Mouse (Mus musculus): Measurements from ENCODE around the gene Zfp629. TPM values are rescaled to one million over a fixed set of nuclear protein-coding genes. Genes with fewer than 3 reads are reported as not detected.
A peak's percentile ranks its signal among the peaks of the same experiment; 100 is the strongest.

Gene Zfp629
- polyA plus RNA-seq, 1 experiment, result 10.4 TPM

- Histone ChIP-seq H3K4me3 (ENCODE audit: control insufficient read depth, low read depth, low read length) (peak overlapping the region; percentile 79; the same call in 1 of the 2 replicates), H3K27me3 (ENCODE audit: control insufficient read depth, insufficient read depth, low read length) (no peaks in the 10 kb centered on the region), H3K36me3 (ENCODE audit: control insufficient read depth, insufficient read depth, low read length) (peaks cover 4% of the 10 kb centered on the region), H3K27ac (ENCODE audit: control insufficient read depth, insufficient read depth, low read depth, low read length) (no peak overlapping the region), H3K4me1 (ENCODE audit: control insufficient read depth, insufficient read depth, low read length) (no peaks in the 10 kb centered on the region)
- TF ChIP-seq CTCF (IDR thresholded peaks at IDR 0.05; ENCODE audit: control insufficient read depth, insufficient read depth, insufficient replicate concordance, low read depth, low read length) (no peak), POLR2A (IDR thresholded peaks at IDR 0.05; ENCODE audit: control insufficient read depth, low read depth, low read length) (no peak)
These were observed 12.7 kb downstream of the Zfp629 start for GRCm38 (mm10) chr7:127602903-127603302.

GRCm38 (mm10) chr7:127601735-127602134, 13.9 kb downstream of the Zfp629 start:
- no peaks in the 10 kb centered on the region for H3K27me3 ChIP-seq (ENCODE audit: control insufficient read depth, insufficient read depth, low read length)
- H3K4me3 ChIP-seq (ENCODE audit: control insufficient read depth, low read depth, low read length), result no peak overlapping the region
- TF ChIP-seq CTCF (IDR thresholded peaks at IDR 0.05; ENCODE audit: control insufficient read depth, insufficient read depth, insufficient replicate concordance, low read depth, low read length) (no peak), POLR2A (IDR thresholded peaks at IDR 0.05; ENCODE audit: control insufficient read depth, low read depth, low read length) (no peak)
- no peaks in the 10 kb centered on the region for H3K4me1 ChIP-seq (ENCODE audit: control insufficient read depth, insufficient read depth, low read length)
- H3K27ac ChIP-seq (ENCODE audit: control insufficient read depth, insufficient read depth, low read depth, low read length), result no peak overlapping the region
- peaks cover 4% of the 10 kb centered on the region for H3K36me3 ChIP-seq (ENCODE audit: control insufficient read depth, insufficient read depth, low read length)

GRCm38 (mm10) chr7:127600612-127601011, 15.0 kb downstream of the Zfp629 start:
- peaks cover 4% of the 10 kb centered on the region for H3K36me3 ChIP-seq (ENCODE audit: control insufficient read depth, insufficient read depth, low read length)
- H3K4me1 ChIP-seq (ENCODE audit: control insufficient read depth, insufficient read depth, low read length), result no peaks in the 10 kb centered on the region
- no peak overlapping the region for H3K4me3 ChIP-seq (ENCODE audit: control insufficient read depth, low read depth, low read length)
- no peaks in the 10 kb centered on the region for H3K27me3 ChIP-seq (ENCODE audit: control insufficient read depth, insufficient read depth, low read length)
- H3K27ac ChIP-seq (ENCODE audit: control insufficient read depth, insufficient read depth, low read depth, low read length), result no peak overlapping the region
- TF ChIP-seq POLR2A (IDR thresholded peaks at IDR 0.05; ENCODE audit: control insufficient read depth, low read depth, low read length) (no peak), CTCF (IDR thresholded peaks at IDR 0.05; ENCODE audit: control insufficient read depth, insufficient read depth, insufficient replicate concordance, low read depth, low read length) (no peak)

- no peaks in the 10 kb centered on the region for H3K27me3 ChIP-seq (ENCODE audit: control insufficient read depth, insufficient read depth, low read length)
- no peak for TF ChIP-seq POLR2A (IDR thresholded peaks at IDR 0.05; ENCODE audit: control insufficient read depth, low read depth, low read length)
- no peak for TF ChIP-seq CTCF (IDR thresholded peaks at IDR 0.05; ENCODE audit: control insufficient read depth, insufficient read depth, insufficient replicate concordance, low read depth, low read length)
- no peak overlapping the region for H3K4me3 ChIP-seq (ENCODE audit: control insufficient read depth, low read depth, low read length)
- peaks cover 11% of the 10 kb centered on the region for H3K36me3 ChIP-seq (ENCODE audit: control insufficient read depth, insufficient read depth, low read length)
- H3K27ac ChIP-seq (ENCODE audit: control insufficient read depth, insufficient read depth, low read depth, low read length), result no peak overlapping the region
- no peaks in the 10 kb centered on the region for H3K4me1 ChIP-seq (ENCODE audit: control insufficient read depth, insufficient read depth, low read length)
These were observed 18.9 kb downstream of the Zfp629 start for GRCm38 (mm10) chr7:127596747-127597146.

- TF ChIP-seq POLR2A (IDR thresholded peaks at IDR 0.05; ENCODE audit: control insufficient read depth, low read depth, low read length) (no peak), CTCF (IDR thresholded peaks at IDR 0.05; ENCODE audit: control insufficient read depth, insufficient read depth, insufficient replicate concordance, low read depth, low read length) (no peak)
- Histone ChIP-seq H3K4me1 (ENCODE audit: control insufficient read depth, insufficient read depth, low read length) (peaks cover 10% of the 10 kb centered on the region), H3K4me3 (ENCODE audit: control insufficient read depth, low read depth, low read length) (peak overlapping the region; percentile 75), H3K27me3 (ENCODE audit: control insufficient read depth, insufficient read depth, low read length) (no peaks in the 10 kb centered on the region), H3K27ac (ENCODE audit: control insufficient read depth, insufficient read depth, low read depth, low read length) (peak overlapping the region; percentile 14), H3K36me3 (ENCODE audit: control insufficient read depth, insufficient read depth, low read length) (peaks cover 16% of the 10 kb centered on the region)
These were observed 23.0 kb downstream of the Zfp629 start for GRCm38 (mm10) chr7:127592575-127592974.

GRCm38 (mm10) chr7:127591108-127591507, 24.5 kb downstream of the Zfp629 start:
- H3K36me3 ChIP-seq (ENCODE audit: control insufficient read depth, insufficient read depth, low read length), result peaks cover 16% of the 10 kb centered on the region
- peak overlapping the region; percentile 65 for H3K4me3 ChIP-seq (ENCODE audit: control insufficient read depth, low read depth, low read length)
- H3K27ac ChIP-seq (ENCODE audit: control insufficient read depth, insufficient read depth, low read depth, low read length), result no peak overlapping the region
- TF ChIP-seq POLR2A (IDR thresholded peaks at IDR 0.05; ENCODE audit: control insufficient read depth, low read depth, low read length), result no peak
- no peak for TF ChIP-seq CTCF (IDR thresholded peaks at IDR 0.05; ENCODE audit: control insufficient read depth, insufficient read depth, insufficient replicate concordance, low read depth, low read length)
- H3K4me1 ChIP-seq (ENCODE audit: control insufficient read depth, insufficient read depth, low read length), result peaks cover 14% of the 10 kb centered on the region
- H3K27me3 ChIP-seq (ENCODE audit: control insufficient read depth, insufficient read depth, low read length), result no peaks in the 10 kb centered on the region

- TF ChIP-seq CTCF (IDR thresholded peaks at IDR 0.05; ENCODE audit: control insufficient read depth, insufficient read depth, insufficient replicate concordance, low read depth, low read length) (no peak), POLR2A (IDR thresholded peaks at IDR 0.05; ENCODE audit: control insufficient read depth, low read depth, low read length) (no peak)
- peaks cover 16% of the 10 kb centered on the region for H3K36me3 ChIP-seq (ENCODE audit: control insufficient read depth, insufficient read depth, low read length)
- no peak overlapping the region for H3K27ac ChIP-seq (ENCODE audit: control insufficient read depth, insufficient read depth, low read depth, low read length)
- no peaks in the 10 kb centered on the region for H3K27me3 ChIP-seq (ENCODE audit: control insufficient read depth, insufficient read depth, low read length)
- H3K4me1 ChIP-seq (ENCODE audit: control insufficient read depth, insufficient read depth, low read length), result peaks cover 14% of the 10 kb centered on the region
- H3K4me3 ChIP-seq (ENCODE audit: control insufficient read depth, low read depth, low read length), result peak overlapping the region; percentile 92
These were observed 26.0 kb downstream of the Zfp629 start for GRCm38 (mm10) chr7:127589637-127590036.

GRCm38 (mm10) chr7:127588901-127589300, 26.7 kb downstream of the Zfp629 start:
- peak overlapping the region; percentile 92 for H3K4me3 ChIP-seq (ENCODE audit: control insufficient read depth, low read depth, low read length)
- H3K27me3 ChIP-seq (ENCODE audit: control insufficient read depth, insufficient read depth, low read length), result no peaks in the 10 kb centered on the region
- H3K36me3 ChIP-seq (ENCODE audit: control insufficient read depth, insufficient read depth, low read length), result peaks cover 16% of the 10 kb centered on the region
- H3K4me1 ChIP-seq (ENCODE audit: control insufficient read depth, insufficient read depth, low read length), result peaks cover 14% of the 10 kb centered on the region
- peak overlapping the region; percentile 75 for H3K27ac ChIP-seq (ENCODE audit: control insufficient read depth, insufficient read depth, low read depth, low read length)
- TF ChIP-seq CTCF (IDR thresholded peaks at IDR 0.05; ENCODE audit: control insufficient read depth, insufficient read depth, insufficient replicate concordance, low read depth, low read length) (no peak), POLR2A (IDR thresholded peaks at IDR 0.05; ENCODE audit: control insufficient read depth, low read depth, low read length) (no peak; the same call in 1 of the 2 replicates)

Data from testis, adult 2 months (tissue).